Mouse (Mus musculus): ENCODE data around the gene Hoxa6. TPM values are rescaled to one million over a fixed set of nuclear protein-coding genes. Genes with fewer than 3 reads are reported as not detected.

Gene Hoxa6
- polyA plus RNA-seq, 1 experiment from 2014 or later = not detected

DNA sequence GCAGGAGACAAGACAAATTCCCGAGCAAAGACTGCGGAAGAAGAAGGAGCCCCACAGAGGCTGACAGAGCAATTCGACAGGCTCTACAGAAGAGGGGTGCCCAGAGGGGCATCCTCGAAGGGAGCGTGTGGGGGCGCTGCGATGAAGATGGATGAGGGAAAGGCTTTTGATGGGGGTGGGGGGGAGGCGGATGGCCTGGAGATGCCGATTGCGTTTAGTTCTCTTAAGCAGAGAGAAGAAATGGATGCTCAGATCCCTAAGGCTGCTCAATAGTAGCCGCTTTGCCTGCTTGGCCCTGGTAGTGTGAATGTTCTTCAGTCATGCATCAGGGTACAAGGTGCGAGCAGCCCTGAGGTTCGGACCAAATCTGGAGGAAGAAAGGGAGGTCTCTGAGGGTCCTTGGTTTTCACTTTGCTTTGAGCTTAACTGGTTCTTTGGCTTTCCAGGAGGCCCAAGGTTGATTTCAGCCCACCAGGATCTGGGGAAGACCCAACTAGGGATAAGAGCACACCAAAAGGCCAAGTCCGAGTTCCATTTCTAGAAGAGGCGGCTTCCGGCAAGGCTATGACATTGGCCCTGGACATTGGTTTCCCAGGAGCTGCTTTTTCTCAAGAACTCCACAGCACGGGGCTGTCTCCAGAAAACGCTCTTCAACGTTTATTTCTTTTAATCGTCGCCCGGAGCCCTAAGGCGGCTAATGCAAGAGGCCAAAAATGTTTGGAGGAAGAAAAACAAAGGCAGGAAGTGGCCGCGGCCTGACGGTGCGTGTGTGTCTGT is 40.3 kb upstream of the Hoxa6 start:
- 1% methylated on average over 27 of the region's 27 CpGs for WGBS (ENCODE audit: insufficient replicate concordance)

DNA sequence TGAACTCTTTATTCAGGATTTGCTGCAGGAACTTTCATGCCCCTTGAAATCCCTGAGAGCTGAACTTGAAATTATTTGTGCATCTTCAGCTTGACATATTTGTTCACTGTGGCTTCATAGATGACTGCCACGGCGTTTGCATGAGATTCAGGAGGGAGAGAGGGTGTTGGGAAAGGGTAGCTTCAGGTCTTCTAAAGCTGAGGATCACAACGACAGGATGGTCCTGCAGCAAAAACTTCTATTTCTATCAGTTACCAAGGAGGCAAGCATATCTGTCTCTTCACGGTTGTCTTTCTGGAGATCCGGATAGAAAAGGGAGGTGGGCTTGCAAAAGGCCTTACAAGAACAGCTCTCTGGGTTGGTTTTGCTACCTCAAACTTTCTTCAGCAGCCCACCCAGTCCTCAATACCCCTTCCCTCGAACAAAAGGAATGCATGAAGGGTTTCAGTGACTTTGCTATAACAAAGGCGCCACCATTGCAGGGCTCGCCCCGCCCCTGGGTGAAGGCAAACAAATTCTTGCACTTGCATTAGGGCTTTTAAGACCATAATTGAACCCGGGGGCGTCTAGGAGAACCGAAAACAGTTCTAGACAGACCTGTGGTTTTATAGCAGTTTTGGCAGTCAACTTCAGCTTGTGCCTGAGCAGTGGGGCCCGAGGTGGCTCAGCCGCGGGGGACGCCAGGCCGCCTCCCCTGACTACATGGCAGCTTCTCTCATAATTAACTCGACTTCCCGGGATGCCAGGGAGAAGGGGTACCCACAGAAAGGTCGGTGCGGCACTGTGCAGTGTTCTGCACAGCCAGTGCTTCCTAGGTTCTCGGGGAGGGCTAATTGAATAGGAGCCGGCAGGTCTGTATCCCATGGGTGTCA is 39.5 kb upstream of the Hoxa6 start:
- H3K9me3 ChIP-seq (replicated peaks; ENCODE audit: control insufficient read depth, low read length) = no peaks in the 10 kb centered on the region
- no peak for ATAC-seq (ENCODE audit: low read depth)
- no peak overlapping the region for H3K27ac ChIP-seq (ENCODE audit: low read length)
- no peak overlapping the region for H3K4me2 ChIP-seq (ENCODE audit: low read depth, low read length)
- H3K36me3 ChIP-seq (ENCODE audit: control insufficient read depth, insufficient read depth) = no peaks in the 10 kb centered on the region
- no peak overlapping the region for H3K9ac ChIP-seq (ENCODE audit: low read depth, low read length)
- no peak overlapping the region for H3K4me3 ChIP-seq (ENCODE audit: low read depth, low read length)
- H3K4me1 ChIP-seq (ENCODE audit: control insufficient read depth, low read depth, low read length) = no peaks in the 10 kb centered on the region; the same call in 1 of the 2 replicates
- H3K27me3 ChIP-seq (ENCODE audit: control insufficient read depth, insufficient read depth, low read depth, low read length) = peaks cover 98% of the 10 kb centered on the region
- WGBS (ENCODE audit: insufficient replicate concordance) = 2% methylated on average over 23 of the region's 23 CpGs

More for the DNA sequence above, 40.3 kb upstream of the Hoxa6 start:
- no peak overlapping the region for H3K4me2 ChIP-seq (ENCODE audit: low read depth, low read length)
- no peak overlapping the region for H3K4me3 ChIP-seq (ENCODE audit: low read depth, low read length)
- no peak overlapping the region for H3K9ac ChIP-seq (ENCODE audit: low read depth, low read length)
- ATAC-seq (ENCODE audit: low read depth) = no peak
- H3K27ac ChIP-seq (ENCODE audit: low read length) = no peak overlapping the region
- no peaks in the 10 kb centered on the region for H3K9me3 ChIP-seq (replicated peaks; ENCODE audit: control insufficient read depth, low read length)
- H3K4me1 ChIP-seq (ENCODE audit: control insufficient read depth, low read depth, low read length) = no peaks in the 10 kb centered on the region; the same call in 1 of the 2 replicates
- H3K36me3 ChIP-seq (ENCODE audit: control insufficient read depth, insufficient read depth) = no peaks in the 10 kb centered on the region
- H3K27me3 ChIP-seq (ENCODE audit: control insufficient read depth, insufficient read depth, low read depth, low read length) = peaks cover 98% of the 10 kb centered on the region

DNA sequence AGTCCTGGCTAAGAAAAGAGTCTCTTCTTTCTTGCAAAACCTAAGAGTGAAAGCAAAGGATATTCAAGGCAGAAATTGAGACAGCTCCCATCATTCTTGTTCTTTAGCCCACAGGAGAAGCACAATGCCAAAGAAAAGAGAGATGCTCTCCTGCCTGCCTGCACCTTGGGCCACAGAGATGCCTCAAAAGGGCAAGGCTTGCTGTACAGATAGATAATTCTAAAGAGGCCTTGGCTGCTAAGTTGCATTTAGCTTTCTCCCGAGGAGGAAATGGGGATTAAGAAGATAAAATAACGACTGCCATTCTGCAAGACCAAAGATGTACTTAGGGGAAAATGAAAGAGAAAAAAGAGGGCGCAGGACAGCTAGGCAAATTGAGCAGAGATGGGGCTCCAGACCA is 38.4 kb upstream of the Hoxa6 start:
- no peaks in the 10 kb centered on the region for H3K9me3 ChIP-seq (replicated peaks; ENCODE audit: control insufficient read depth, low read length)
- peaks cover 98% of the 10 kb centered on the region for H3K27me3 ChIP-seq (ENCODE audit: control insufficient read depth, insufficient read depth, low read depth, low read length)
- H3K27ac ChIP-seq (ENCODE audit: low read length) = no peak overlapping the region
- no peaks in the 10 kb centered on the region; the same call in 1 of the 2 replicates for H3K4me1 ChIP-seq (ENCODE audit: control insufficient read depth, low read depth, low read length)
- 1% methylated on average over 3 of the region's 3 CpGs for WGBS (ENCODE audit: insufficient replicate concordance)
- no peak for ATAC-seq (ENCODE audit: low read depth)
- H3K9ac ChIP-seq (ENCODE audit: low read depth, low read length) = no peak overlapping the region
- no peaks in the 10 kb centered on the region for H3K36me3 ChIP-seq (ENCODE audit: control insufficient read depth, insufficient read depth)
- H3K4me3 ChIP-seq (ENCODE audit: low read depth, low read length) = no peak overlapping the region
- H3K4me2 ChIP-seq (ENCODE audit: low read depth, low read length) = no peak overlapping the region

GRCm38 (mm10) chr6:52246403-52246803 is 37.9 kb upstream of the Hoxa6 start:
- Histone ChIP-seq H3K4me1 (ENCODE audit: control insufficient read depth, low read depth, low read length) (no peaks in the 10 kb centered on the region; the same call in 1 of the 2 replicates), H3K27ac (ENCODE audit: low read length) (no peak overlapping the region), H3K4me3 (ENCODE audit: low read depth, low read length) (no peak overlapping the region), H3K9me3 (replicated peaks; ENCODE audit: control insufficient read depth, low read length) (no peaks in the 10 kb centered on the region), H3K36me3 (ENCODE audit: control insufficient read depth, insufficient read depth) (no peaks in the 10 kb centered on the region), H3K4me2 (ENCODE audit: low read depth, low read length) (no peak overlapping the region), H3K9ac (ENCODE audit: low read depth, low read length) (no peak overlapping the region), H3K27me3 (ENCODE audit: control insufficient read depth, insufficient read depth, low read depth, low read length) (peaks cover 98% of the 10 kb centered on the region)
- ATAC-seq (ENCODE audit: low read depth) = no peak
- WGBS (ENCODE audit: insufficient replicate concordance) = 1% methylated on average over 26 of the region's 26 CpGs

GRCm38 (mm10) chr6:52245757-52246142 is 37.2 kb upstream of the Hoxa6 start, which contains the start of gene Hoxa11:
TSS of gene Hoxa11 (minus strand) at chr6:52245810.
- H3K9ac ChIP-seq (ENCODE audit: low read depth, low read length) = no peak within 1 kb of the TSS
- H3K4me2 ChIP-seq (ENCODE audit: low read depth, low read length) = no peak within 1 kb of the TSS
- ATAC-seq (ENCODE audit: low read depth) = no peak
- H3K4me3 ChIP-seq (ENCODE audit: low read depth, low read length) = no peak within 1 kb of the TSS
- H3K9me3 ChIP-seq (replicated peaks; ENCODE audit: control insufficient read depth, low read length) = no peaks in the 10 kb centered on the region
- no peak within 1 kb of the TSS for H3K27ac ChIP-seq (ENCODE audit: low read length)
- peaks cover 98% of the 10 kb centered on the region for H3K27me3 ChIP-seq (ENCODE audit: control insufficient read depth, insufficient read depth, low read depth, low read length)
- 1% methylated on average over 20 of the region's 20 CpGs for WGBS (ENCODE audit: insufficient replicate concordance)
- H3K4me1 ChIP-seq (ENCODE audit: control insufficient read depth, low read depth, low read length) = no peaks in the 10 kb centered on the region; the same call in 1 of the 2 replicates
- H3K36me3 ChIP-seq (ENCODE audit: control insufficient read depth, insufficient read depth) = no peaks in the 10 kb centered on the region

GRCm38 (mm10) chr6:52245040-52245756 is 36.7 kb upstream of the Hoxa6 start:
- Histone ChIP-seq H3K27me3 (ENCODE audit: control insufficient read depth, insufficient read depth, low read depth, low read length) (peaks cover 98% of the 10 kb centered on the region), H3K9me3 (replicated peaks; ENCODE audit: control insufficient read depth, low read length) (no peaks in the 10 kb centered on the region), H3K4me2 (ENCODE audit: low read depth, low read length) (no peak overlapping the region), H3K4me3 (ENCODE audit: low read depth, low read length) (no peak overlapping the region), H3K36me3 (ENCODE audit: control insufficient read depth, insufficient read depth) (no peaks in the 10 kb centered on the region), H3K4me1 (ENCODE audit: control insufficient read depth, low read depth, low read length) (no peaks in the 10 kb centered on the region; the same call in none of the 2 replicates), H3K27ac (ENCODE audit: low read length) (no peak overlapping the region), H3K9ac (ENCODE audit: low read depth, low read length) (no peak overlapping the region)
- WGBS (ENCODE audit: insufficient replicate concordance) = under 1% methylated on average over 71 of the region's 71 CpGs
- no peak for ATAC-seq (ENCODE audit: low read depth)

- H3K27ac ChIP-seq (ENCODE audit: low read length) = no peak overlapping the region
- no peaks in the 10 kb centered on the region for H3K9me3 ChIP-seq (replicated peaks; ENCODE audit: control insufficient read depth, low read length)
- 1% methylated on average over 23 of the region's 23 CpGs for whole genome bisulfite sequencing (ENCODE audit: insufficient replicate concordance)
- peaks cover 98% of the 10 kb centered on the region for H3K27me3 ChIP-seq (ENCODE audit: control insufficient read depth, insufficient read depth, low read depth, low read length)
- H3K4me1 ChIP-seq (ENCODE audit: control insufficient read depth, low read depth, low read length) = no peaks in the 10 kb centered on the region; the same call in none of the 2 replicates
- no peak for ATAC-seq (ENCODE audit: low read depth)
- H3K4me2 ChIP-seq (ENCODE audit: low read depth, low read length) = no peak overlapping the region
- H3K4me3 ChIP-seq (ENCODE audit: low read depth, low read length) = no peak overlapping the region
- no peak overlapping the region for H3K9ac ChIP-seq (ENCODE audit: low read depth, low read length)
- no peaks in the 10 kb centered on the region for H3K36me3 ChIP-seq (ENCODE audit: control insufficient read depth, insufficient read depth)
These were observed 36.0 kb upstream of the Hoxa6 start for GRCm38 (mm10) chr6:52244471-52245039.

DNA sequence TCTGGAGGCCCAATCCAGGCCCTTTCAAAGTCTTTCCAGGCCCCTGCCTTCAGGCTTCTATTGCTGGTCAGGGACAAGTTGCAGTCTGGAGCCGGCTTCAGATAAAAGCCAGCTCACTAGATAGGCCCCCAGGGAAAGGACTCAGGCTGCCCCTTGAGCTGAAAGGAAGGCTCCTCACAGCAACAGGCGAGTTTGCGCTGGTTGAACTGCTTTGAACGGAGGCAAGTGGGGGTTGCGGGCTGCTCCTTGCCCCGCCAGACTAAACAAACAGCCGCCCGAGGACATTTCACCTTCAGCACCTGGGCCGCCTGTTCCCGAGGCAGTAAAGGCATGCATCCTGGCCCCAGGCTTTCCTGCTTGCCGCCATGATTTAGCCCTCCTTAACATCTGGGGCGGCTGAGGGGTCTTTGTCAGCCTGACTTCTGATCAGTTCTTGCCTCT is 35.2 kb upstream of the Hoxa6 start:
- Histone ChIP-seq H3K9ac (ENCODE audit: low read depth, low read length) (no peak overlapping the region), H3K9me3 (replicated peaks; ENCODE audit: control insufficient read depth, low read length) (no peaks in the 10 kb centered on the region), H3K4me1 (ENCODE audit: control insufficient read depth, low read depth, low read length) (no peaks in the 10 kb centered on the region; the same call in none of the 2 replicates), H3K27ac (ENCODE audit: low read length) (no peak overlapping the region), H3K27me3 (ENCODE audit: control insufficient read depth, insufficient read depth, low read depth, low read length) (peaks cover 96% of the 10 kb centered on the region), H3K4me3 (ENCODE audit: low read depth, low read length) (no peak overlapping the region), H3K36me3 (ENCODE audit: control insufficient read depth, insufficient read depth) (no peaks in the 10 kb centered on the region), H3K4me2 (ENCODE audit: low read depth, low read length) (no peak overlapping the region)
- ATAC-seq (ENCODE audit: low read depth) = no peak
- WGBS (ENCODE audit: insufficient replicate concordance) = 4% methylated on average over 12 of the region's 12 CpGs

Data from liver, embryonic 16.5 days (tissue).